Mouse (Mus musculus): ENCODE measurements around the gene Cdr2l.

DNA sequence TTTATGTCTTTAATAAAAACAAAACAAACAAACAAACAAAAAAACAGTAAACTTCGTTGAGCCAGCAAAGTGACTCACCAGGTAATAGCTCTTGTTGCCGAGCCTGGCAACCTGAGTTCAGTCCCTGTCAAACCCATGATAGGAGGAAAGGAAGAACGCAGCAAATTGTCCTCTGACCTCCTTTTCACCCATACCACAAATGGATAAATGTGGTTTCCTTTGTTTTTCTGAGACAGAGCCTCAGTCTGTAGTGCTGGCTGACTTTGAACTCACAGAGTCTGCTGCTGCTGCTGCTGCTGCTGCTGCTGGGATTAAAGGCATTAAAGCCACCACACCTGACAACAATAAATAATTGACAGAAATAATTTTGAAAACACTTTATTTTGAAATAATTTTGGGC, 41.4 kb downstream of the Cdr2l start:
- TF ChIP-seq CTCF (IDR thresholded peaks at IDR 0.05; ENCODE audit: low read depth) (no peak), EP300 (IDR thresholded peaks at IDR 0.05; ENCODE audit: low read depth) (no peak)
